Mouse (Mus musculus) urinary bladder, postnatal 25 days (tissue): ENCODE results near the gene Sap30bp.

Source experiments
- DNase-seq: peaks from one replicate; pipeline ENCODE4 v3.0.0; 2022; ENCODE audit warnings: low spot score

Sap30bp gene

DNA sequence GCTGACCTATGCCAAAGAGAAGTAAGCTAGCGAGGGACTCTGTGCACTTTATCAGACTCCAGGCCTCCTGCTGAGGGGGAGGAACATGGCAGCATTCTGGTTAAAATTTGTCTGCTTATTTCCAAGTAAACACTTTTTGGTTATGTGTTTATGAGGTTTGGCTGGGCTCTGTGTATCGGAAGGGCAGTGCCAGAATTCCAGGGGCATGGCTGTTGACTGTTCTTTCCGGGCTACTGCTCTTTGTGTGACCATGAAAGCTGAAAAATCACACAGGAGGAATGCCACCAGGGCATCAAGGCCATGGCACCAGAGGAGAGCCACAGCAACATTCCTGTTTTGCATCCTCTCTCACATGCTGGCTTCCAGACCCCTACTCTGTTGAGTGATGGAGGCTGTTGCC lies 27.0 kb upstream of the Sap30bp start:
- DNase-seq: no peak

DNA sequence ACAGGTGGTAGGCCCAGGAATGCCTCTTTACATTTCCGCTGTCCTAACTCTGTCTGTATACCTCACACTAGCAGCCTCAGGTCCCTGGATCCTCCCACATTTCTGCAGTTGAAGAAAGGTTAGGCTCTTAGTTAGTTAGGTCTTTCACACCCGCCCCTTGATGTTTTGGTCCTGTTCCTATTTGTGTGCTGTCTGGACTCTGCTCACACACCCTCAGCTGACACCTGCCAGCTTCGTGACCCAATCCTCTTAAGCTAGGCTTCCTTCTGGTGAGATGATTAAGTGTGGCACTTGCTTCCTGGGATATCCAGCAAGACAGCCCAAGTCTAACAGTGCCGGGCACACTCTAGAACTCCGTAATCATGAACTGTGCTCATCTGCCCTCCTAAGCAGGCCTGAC lies 26.6 kb upstream of the Sap30bp start:
- DNase-seq: no peak

DNA sequence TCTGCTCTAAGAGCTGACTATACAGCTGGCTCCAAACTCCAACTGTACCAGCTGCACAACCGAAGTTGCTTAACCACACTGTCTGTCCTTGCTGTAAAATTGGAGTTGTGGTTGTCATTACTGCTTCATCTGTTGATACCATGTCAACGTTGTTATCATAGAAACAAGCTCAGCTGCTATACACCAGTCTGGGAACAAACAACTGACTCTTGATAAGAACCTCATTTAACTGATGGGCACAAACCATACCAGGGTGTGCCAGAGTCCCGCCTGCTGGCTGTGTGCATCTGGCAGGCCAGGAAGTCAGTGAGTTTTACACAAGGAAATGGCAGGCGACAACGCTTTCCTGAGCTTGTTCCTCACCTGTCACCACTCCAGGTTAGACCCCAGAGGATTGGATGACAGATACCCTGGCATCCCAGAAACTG lies 21.9 kb upstream of the Sap30bp start:
- DNase-seq: no peak

GRCm38 (mm10) chr11:115911632-115912376 lies 21.3 kb upstream of the Sap30bp start, which contains the start of gene Smim6:
Smim6 (plus strand) TSS chr11:115912017.
- DNase-seq: no peak

DNA sequence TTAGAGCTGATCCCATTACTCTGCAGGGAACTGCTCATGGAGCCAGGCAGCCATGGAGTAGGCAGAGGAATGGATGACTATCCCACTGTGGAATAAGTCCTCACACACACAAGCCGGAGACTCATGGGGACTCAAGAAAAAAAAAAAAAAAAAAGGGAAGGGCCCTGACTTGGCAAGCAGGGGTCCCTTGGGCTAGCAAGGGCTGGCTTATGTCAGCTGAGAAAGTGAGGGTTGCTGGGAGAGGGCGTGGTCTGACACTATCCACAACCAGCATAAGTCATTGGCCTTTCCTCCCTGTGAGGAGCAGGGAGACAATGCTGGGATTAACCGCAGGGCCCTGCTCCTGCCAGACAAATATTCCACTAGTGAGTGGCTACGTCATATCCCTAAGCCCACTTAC lies 16.5 kb upstream of the Sap30bp start:
- DNase-seq: no peak

GRCm38 (mm10) chr11:115918637-115919036 lies 14.4 kb upstream of the Sap30bp start:
- DNase-seq: no peak

DNA sequence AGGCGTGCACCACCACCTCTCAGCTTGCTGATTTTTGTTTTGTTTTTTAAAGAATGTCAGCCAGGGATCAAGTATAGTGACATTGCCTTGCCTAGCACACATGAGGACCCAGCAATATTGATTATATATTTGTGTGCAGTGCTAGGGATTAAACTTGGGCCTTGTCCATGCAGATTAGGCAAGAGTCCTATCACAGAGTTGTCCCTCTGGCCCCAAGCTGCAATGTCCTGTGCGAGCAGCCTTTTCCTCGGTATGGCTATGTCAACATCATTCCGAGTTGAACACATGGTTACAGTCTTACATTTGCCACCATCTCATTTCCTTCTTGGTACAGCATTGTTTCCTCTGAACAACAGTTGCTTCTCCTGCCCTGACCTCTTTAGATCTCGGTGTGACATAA lies 14.0 kb upstream of the Sap30bp start:
- no peak for DNase-seq

DNA sequence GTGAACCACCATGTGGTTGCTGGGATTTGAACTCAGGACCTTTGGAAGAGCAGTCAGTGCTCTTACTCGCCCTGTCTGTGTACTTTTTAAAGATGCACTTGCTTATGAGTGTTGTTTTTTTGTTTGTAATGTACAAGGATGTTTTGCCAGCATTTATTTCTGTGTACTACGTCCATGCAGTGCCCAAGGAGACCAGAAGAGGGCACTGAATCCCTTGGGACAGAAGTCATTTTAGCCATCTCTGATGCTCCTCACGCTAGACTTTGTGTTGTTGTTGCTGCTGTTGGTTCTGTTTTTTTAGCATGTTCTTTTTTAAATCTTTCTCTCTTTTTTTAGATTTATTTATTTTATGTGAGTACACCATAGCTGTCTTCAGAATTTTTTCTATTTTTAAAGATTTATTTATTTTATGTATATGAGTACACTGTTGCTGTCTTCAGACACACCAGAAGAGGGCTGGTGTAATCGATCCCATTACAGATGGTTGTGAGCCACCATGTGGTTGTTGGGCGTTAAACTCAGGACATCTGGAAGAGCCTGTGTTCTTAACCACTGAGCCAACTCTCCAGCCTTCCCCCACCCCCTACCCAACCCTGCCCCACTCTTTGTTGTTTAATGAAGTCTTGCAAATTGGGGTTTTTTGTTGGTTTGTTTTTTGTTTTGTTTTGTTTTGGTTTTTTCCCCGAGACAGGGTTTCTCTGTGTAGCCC lies 12.8 kb upstream of the Sap30bp start:
- DNase-seq: peak; percentile 43

GRCm38 (mm10) chr11:115921986-115922385 lies 11.1 kb upstream of the Sap30bp start:
- DNase-seq: no peak

- no peak for DNase-seq
These were observed 4.1 kb upstream of the Sap30bp start for GRCm38 (mm10) chr11:115929031-115929430.

DNA sequence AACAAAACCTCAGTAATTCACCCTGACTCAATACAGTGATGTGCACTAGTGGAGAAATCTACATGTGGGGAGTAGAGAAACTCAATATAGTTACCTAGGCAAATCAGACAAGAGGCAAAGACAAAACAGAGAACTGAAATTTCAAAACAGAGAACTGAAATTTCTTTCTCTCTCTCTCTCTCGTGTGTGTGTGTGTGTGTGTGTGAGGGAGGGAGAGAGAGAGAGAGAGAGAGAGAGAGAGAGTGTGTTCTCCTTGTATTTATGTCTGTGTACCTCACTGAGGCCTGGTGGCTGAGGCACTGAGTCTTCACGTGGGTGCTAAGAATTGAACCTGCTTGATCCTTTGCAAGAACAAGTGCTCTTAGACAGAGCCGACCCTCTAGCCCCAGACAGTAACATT lies 3.3 kb upstream of the Sap30bp start:
- DNase-seq: no peak

DNA sequence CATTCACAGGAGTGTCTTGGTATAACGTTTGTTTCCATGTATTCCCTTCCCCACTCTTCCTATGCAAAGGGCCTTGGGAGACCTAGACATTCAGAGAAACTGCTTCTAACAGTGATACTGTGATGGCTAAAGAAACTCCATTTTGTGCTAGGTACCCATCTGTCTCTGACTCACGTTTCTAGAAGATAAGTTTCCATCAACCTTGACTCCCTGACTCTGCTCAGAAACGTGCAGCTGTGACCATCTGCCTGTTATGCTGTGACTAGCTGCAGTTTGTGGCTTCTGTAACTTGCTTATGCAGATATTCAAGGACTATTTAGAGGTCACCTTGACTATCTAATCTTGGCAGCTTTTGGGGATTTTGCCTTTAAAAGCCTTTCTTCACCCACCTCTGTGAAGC lies 1.8 kb upstream of the Sap30bp start:
- DNase-seq: no peak

GRCm38 (mm10) chr11:115933747-115934110 lies 647 bp downstream of the Sap30bp start:
- no peak for DNase-seq

DNA sequence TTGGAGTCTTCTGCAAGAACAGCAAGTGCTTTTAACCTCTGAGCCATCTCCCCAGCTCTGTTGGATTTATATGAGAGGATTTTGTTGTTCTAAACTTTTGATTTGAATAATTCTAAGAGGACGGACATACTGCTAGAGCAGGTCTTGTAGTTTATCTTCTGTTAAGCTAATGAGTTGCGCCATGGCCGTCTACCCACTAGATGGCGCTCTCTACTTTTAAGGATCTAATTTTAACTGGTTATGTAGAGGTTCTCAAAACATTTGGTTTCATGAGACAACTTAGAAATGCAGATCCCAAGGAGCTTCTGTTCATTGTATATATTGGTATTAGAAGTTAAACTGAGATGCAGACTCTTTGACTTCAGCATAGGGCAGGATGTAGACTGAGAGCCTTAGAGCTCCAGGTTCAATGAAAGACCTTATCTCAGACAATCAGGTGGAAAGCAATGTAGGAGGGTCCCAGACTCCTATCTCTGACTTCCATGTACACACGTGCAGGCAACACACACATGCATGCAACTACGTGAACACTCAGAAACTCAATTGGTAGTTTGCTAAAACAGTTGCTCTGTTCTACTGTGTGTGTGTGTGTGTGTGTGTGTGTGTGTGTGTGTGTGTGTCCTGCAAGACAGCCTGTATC lies 6.7 kb downstream of the Sap30bp start:
- DNase-seq: peak; percentile 55

GRCm38 (mm10) chr11:115941980-115942379 lies 8.9 kb downstream of the Sap30bp start:
- no peak for DNase-seq

- no peak for DNase-seq
These were observed 12.2 kb downstream of the Sap30bp start for GRCm38 (mm10) chr11:115945247-115945646.

DNA sequence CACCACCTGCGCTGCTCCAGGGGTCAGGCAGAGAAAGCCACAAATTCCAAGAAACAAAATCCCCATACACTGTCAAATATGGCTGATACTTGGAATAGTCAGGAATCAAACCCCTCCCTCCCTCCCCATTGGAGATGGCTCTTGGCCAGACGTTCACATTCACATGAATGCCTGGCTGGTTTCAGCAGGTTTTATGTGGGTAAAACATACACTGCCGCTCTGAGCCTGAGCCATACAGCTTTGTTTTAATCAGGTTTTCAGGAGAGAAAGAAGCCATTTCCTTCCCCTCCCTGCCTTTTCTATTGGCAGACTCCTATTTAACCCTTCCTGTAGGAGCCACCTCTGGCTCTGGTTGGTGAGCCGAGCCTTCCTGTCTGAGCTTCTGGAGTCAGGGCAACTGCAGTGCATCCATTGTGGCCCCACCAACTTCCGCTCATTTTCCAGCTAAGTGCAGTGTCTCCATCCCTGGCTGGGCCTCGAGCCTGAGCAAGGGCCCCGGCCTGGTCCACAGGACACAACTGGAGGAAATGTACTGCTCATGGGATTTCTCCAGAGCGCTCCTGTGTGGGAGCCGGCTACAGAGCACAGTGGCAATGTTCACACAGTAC lies 13.2 kb downstream of the Sap30bp start:
- DNase-seq: no peak

- no peak for DNase-seq
These were observed 15.2 kb downstream of the Sap30bp start for GRCm38 (mm10) chr11:115948316-115948715.

DNA sequence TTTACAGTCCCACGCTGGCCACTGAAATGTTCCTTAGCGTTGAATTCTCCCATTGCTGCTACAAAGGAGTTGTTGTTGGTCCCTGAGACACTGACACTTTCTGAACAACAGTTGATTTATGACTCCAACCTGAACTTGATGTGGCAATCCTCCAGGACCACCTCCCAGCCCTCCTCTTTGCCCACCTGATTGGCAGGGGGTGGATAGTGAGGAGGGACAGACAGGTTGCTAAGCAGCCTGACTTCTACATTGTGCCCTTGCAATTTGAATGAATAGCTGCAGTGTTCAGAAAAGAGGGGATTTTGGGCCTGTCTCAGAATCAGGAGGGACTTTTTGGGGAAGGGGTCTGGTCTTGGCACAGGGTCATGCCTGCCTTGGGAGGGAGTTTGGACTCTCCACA lies 17.6 kb downstream of the Sap30bp start:
- no peak for DNase-seq

- no peak for DNase-seq
These were observed 21.6 kb downstream of the Sap30bp start for GRCm38 (mm10) chr11:115954712-115955111.

- peak; percentile 23 for DNase-seq
These were observed 22.2 kb downstream of the Sap30bp start for GRCm38 (mm10) chr11:115955195-115955858.

GRCm38 (mm10) chr11:115956453-115956852 lies 23.4 kb downstream of the Sap30bp start:
- no peak for DNase-seq
